Mouse (Mus musculus): ENCODE measurements around the gene Hspa5. TPM values are rescaled to one million over a fixed set of nuclear protein-coding genes. Genes with fewer than 3 reads are reported as not detected.
A peak's percentile ranks its signal among the peaks of the same experiment; 100 is the strongest.
"Not testable (repeated sequence)": the region's sequence is repeated elsewhere in the genome, so short reads cannot be mapped to it uniquely, and the experiment has no call there.

The Hspa5 gene
- total and polyA plus RNA-seq, 3 experiments, result 427 to 818 (median 752) TPM

DNA sequence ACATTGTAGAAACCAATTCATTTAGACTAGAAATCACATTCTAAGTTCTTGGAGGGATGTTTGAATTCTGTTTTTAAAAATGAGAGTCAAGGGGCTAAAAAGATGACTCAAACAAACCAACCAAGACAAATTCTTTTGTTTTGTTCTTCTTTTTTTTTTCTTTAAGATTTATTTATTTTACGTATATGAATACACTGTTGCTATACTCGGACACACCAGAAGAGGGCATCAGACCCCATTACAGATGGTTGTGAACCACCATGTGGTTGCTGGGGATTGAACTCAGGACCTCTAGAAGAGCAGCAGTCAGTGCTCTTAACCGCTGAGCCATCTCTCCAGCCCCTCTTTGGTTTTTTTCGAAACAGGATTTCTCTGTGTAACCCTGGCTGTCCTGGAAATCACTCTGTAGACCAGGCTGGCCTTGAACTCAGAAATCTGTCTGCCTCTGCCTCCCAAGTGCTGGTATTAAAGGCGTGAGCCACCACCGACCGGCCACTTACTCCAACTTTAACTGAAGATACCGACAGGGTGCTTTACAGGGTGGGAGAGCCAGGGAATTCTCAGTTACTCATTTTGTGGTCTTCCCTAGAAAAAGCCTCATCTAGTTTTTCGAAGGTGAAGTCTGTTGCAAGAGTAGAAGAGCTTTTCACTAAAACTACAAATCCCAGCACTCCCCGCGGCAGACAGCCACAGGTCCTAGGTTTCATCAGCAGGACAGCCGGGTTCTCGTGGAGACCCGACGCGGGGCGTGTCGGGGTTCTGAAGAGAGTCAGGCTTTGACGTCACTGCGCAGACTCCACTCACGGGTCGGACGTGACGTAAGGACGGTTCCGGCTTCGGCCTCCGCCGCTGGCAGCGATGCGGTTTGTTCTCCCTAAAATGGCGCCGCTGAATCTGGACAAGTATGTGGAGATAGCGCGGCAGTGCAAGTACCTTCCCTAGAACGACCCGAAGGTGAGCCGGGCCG is 30.0 kb downstream of the Hspa5 start:
- DNase-seq, result peak; percentile 95 to 98
- 7% methylated on average over 39 of the region's 39 CpGs for WGBS
- Histone ChIP-seq H3K4me1 (ENCODE audit: control insufficient read depth, insufficient read depth, low read length) (peaks cover 12% of the 10 kb centered on the region), H3K27ac (peak overlapping the region; percentile 90), H3K36me3 (ENCODE audit: control insufficient read depth, insufficient read depth, low read length) (peaks cover 27% of the 10 kb centered on the region), H3K27me3 (ENCODE audit: control insufficient read depth, insufficient read depth, low read length) (no peaks in the 10 kb centered on the region), H3K79me2 (replicated peaks; ENCODE audit: control insufficient read depth, insufficient read depth, low read length) (peaks cover 6% of the 10 kb centered on the region), H3K9ac (ENCODE audit: low read depth, low read length) (peak overlapping the region; percentile 75), H3K4me3 (peak overlapping the region; percentile 68)
- intact Hi-C loops (cut with DNase I), result loop anchor here (1.0 kb wide), 1 partner anchor 25 kb away; the partner anchor contains the start of gene Fbxw2
- peak; percentile 96 for TF ChIP-seq POLR2A (IDR thresholded peaks at IDR 0.05; ENCODE audit: insufficient read depth, low read depth, low read length)
- peak; percentile 41 for TF ChIP-seq CTCF (IDR thresholded peaks at IDR 0.05)
- TF ChIP-seq EP300 (IDR thresholded peaks at IDR 0.05; ENCODE audit: insufficient read depth, low read depth, low read length), result peak; percentile 85

DNA sequence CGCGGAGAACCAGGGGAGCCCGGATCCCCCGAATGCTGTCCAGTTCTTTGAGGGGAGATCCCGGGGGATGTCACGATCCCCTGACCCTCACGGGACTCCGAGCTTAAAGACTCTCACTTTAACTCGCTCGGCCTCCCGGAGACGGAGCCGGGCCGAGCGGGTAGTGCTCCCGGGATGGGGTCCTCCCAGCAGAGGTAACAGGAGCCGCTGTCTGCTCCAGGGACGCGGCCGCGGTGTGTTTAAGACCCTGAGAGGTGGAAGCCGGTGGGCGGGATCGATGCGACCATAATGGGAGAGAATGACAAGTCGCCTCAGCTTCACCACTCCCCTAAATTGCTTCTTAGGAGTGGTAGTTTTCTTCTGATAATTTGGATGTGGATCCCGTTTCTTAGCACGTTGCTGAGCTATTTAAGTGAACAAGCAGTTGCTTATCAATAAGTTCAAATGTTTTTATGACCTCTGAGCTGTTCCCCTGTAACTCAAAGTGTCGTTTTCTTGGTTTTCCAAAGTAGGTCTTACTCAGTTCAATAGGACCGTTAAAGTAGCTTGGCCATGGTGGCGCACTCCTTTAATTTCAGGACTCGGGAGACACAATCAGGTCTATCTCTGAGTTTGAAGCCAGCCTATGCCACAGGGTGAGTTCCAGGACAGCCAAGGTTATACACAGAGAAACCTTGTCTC is 30.9 kb downstream of the Hspa5 start:
- not testable (repeated sequence) for H3K27me3 ChIP-seq (ENCODE audit: control insufficient read depth, insufficient read depth, low read length); DNase-seq; H3K79me2 ChIP-seq (replicated peaks; ENCODE audit: control insufficient read depth, insufficient read depth, low read length)
- under 1% methylated on average over 32 of the region's 32 CpGs for WGBS
- H3K36me3 ChIP-seq (ENCODE audit: control insufficient read depth, insufficient read depth, low read length), result peaks cover 35% of the 10 kb centered on the region
- H3K9ac ChIP-seq (ENCODE audit: low read depth, low read length), result peak overlapping the region; percentile 75
- H3K4me1 ChIP-seq (ENCODE audit: control insufficient read depth, insufficient read depth, low read length), result peaks cover 12% of the 10 kb centered on the region
- H3K4me3 ChIP-seq, result peak overlapping the region; percentile 68
- peak overlapping the region; percentile 90 for H3K27ac ChIP-seq
- intact Hi-C loops (cut with DNase I), result loop anchor here (1.0 kb wide), 1 partner anchor 24 kb away; the partner anchor contains the start of gene Fbxw2

DNA sequence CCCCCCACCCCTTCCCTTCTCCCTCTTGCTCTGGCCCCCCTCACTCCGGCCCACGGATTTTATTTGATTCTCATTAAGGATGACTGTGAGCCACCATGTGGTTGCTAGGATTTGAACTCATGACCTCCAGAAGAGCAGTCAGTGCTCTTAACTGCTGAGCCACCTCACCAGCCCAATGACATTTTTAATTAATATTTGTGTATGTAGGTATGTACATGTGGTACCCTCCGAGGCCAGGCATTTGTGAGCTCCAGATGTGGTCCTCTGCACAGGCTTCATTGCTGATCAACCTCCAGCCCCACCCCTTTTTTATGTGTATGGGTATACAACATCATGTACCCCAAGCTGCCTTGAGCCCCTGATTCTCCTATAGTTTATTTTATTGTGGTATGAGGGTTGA is 32.0 kb downstream of the Hspa5 start:
- no peaks in the 10 kb centered on the region for H3K27me3 ChIP-seq (ENCODE audit: control insufficient read depth, insufficient read depth, low read length)
- intact Hi-C loops (cut with DNase I), result no loop called here
- DNase-seq, result no peak
- no peak overlapping the region; the same call in 1 of the 2 replicates for H3K27ac ChIP-seq
- H3K9ac ChIP-seq (ENCODE audit: low read depth, low read length), result no peak overlapping the region
- H3K36me3 ChIP-seq (ENCODE audit: control insufficient read depth, insufficient read depth, low read length), result peaks cover 42% of the 10 kb centered on the region
- WGBS, result 66% methylated on average over 3 of the region's 3 CpGs
- peak overlapping the region; percentile 68; the same call in 1 of the 2 replicates for H3K4me3 ChIP-seq
- H3K79me2 ChIP-seq (replicated peaks; ENCODE audit: control insufficient read depth, insufficient read depth, low read length), result peaks cover 8% of the 10 kb centered on the region
- peaks cover 12% of the 10 kb centered on the region for H3K4me1 ChIP-seq (ENCODE audit: control insufficient read depth, insufficient read depth, low read length)
- TF ChIP-seq POLR2A (IDR thresholded peaks at IDR 0.05; ENCODE audit: insufficient read depth, low read depth, low read length) (no peak), CTCF (IDR thresholded peaks at IDR 0.05) (no peak), EP300 (IDR thresholded peaks at IDR 0.05; ENCODE audit: insufficient read depth, low read depth, low read length) (no peak)

DNA sequence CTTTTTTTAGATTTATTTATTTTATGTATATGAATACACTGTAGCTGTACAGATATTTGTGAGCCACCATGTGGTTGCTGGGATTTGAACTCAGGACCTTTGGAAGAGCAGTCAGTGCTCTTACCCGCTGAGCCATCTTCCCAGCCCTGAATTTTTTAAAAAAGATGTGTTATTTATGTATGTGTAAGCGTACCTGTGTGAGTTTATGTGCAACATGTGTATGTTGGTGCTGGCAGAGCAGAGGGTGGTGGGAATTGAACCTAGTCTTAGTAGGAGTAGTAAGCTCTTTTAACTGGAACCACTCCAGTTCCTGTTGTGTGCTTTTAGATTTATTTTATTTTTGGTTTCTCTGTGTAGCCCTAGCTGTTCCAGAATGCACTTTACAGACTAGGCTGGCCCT is 32.4 kb downstream of the Hspa5 start:
- no peak for DNase-seq
- Histone ChIP-seq H3K79me2 (replicated peaks; ENCODE audit: control insufficient read depth, insufficient read depth, low read length) (peaks cover 9% of the 10 kb centered on the region), H3K4me3 (no peak overlapping the region), H3K9ac (ENCODE audit: low read depth, low read length) (no peak overlapping the region), H3K27me3 (ENCODE audit: control insufficient read depth, insufficient read depth, low read length) (no peaks in the 10 kb centered on the region), H3K27ac (no peak overlapping the region; the same call in 1 of the 2 replicates), H3K36me3 (ENCODE audit: control insufficient read depth, insufficient read depth, low read length) (peaks cover 42% of the 10 kb centered on the region), H3K4me1 (ENCODE audit: control insufficient read depth, insufficient read depth, low read length) (peaks cover 12% of the 10 kb centered on the region)
- TF ChIP-seq POLR2A (IDR thresholded peaks at IDR 0.05; ENCODE audit: insufficient read depth, low read depth, low read length), result no peak
- no peak for TF ChIP-seq EP300 (IDR thresholded peaks at IDR 0.05; ENCODE audit: insufficient read depth, low read depth, low read length)
- TF ChIP-seq CTCF (IDR thresholded peaks at IDR 0.05), result no peak
- WGBS, result 97% methylated on average over 2 of the region's 2 CpGs
- intact Hi-C loops (cut with DNase I), result no loop called here

DNA sequence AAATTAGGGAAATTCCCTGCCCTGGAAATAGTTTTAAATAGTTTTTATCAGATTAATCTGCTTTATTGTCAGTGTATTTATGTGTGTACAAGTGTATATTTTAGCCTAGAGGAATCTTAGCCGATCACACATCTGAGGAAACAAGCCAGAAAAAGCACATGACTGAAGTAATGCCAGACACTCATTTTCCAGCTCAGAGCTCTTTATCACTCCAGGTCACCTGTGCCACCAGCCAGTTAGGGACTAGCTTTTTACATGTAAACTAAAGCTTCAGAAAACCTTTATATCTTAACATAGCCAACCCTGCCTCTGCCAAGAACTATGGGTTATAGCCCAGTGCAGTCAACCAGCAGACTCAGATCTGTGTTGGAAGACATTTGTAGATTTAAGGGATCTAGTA is 33.0 kb downstream of the Hspa5 start:
- intact Hi-C loops (cut with DNase I), result loop anchor here (5.0 kb wide), 1 partner anchor 67 kb away; the partner anchor contains the start of genes Cutal and Psmd5
- Histone ChIP-seq H3K4me1 (ENCODE audit: control insufficient read depth, insufficient read depth, low read length) (peaks cover 12% of the 10 kb centered on the region), H3K27ac (peak overlapping the region; percentile 38), H3K9ac (ENCODE audit: low read depth, low read length) (no peak overlapping the region), H3K4me3 (no peak overlapping the region), H3K36me3 (ENCODE audit: control insufficient read depth, insufficient read depth, low read length) (peaks cover 47% of the 10 kb centered on the region), H3K27me3 (ENCODE audit: control insufficient read depth, insufficient read depth, low read length) (no peaks in the 10 kb centered on the region), H3K79me2 (replicated peaks; ENCODE audit: control insufficient read depth, insufficient read depth, low read length) (peaks cover 9% of the 10 kb centered on the region)
- TF ChIP-seq POLR2A (IDR thresholded peaks at IDR 0.05; ENCODE audit: insufficient read depth, low read depth, low read length), result no peak
- WGBS, result 22% methylated on average over 1 of the region's 1 CpGs
- DNase-seq, result no peak
